Mouse (Mus musculus) testis, adult 10 weeks (tissue): ENCODE data around the gene Efr3b. TPM values are rescaled to one million over a fixed set of nuclear protein-coding genes. Genes with fewer than 3 reads are reported as not detected.

Experiments used
- polyA plus RNA-seq: library from polyadenylated mRNA; stranded (reverse); fragments of 350-450 nt; fragmentation: Illumina TruSeq; extraction: RNeasy Lipid Tissue Mini Kit (QIAGEN cat#74804); gene quantifications from one replicate; pipeline ENCODE4 v1.2.3, GENCODE M21; 2014; ENCODE audit warnings: low read depth, low replicate concordance

Efr3b gene
- 0.81 TPM for polyA plus RNA-seq

DNA sequence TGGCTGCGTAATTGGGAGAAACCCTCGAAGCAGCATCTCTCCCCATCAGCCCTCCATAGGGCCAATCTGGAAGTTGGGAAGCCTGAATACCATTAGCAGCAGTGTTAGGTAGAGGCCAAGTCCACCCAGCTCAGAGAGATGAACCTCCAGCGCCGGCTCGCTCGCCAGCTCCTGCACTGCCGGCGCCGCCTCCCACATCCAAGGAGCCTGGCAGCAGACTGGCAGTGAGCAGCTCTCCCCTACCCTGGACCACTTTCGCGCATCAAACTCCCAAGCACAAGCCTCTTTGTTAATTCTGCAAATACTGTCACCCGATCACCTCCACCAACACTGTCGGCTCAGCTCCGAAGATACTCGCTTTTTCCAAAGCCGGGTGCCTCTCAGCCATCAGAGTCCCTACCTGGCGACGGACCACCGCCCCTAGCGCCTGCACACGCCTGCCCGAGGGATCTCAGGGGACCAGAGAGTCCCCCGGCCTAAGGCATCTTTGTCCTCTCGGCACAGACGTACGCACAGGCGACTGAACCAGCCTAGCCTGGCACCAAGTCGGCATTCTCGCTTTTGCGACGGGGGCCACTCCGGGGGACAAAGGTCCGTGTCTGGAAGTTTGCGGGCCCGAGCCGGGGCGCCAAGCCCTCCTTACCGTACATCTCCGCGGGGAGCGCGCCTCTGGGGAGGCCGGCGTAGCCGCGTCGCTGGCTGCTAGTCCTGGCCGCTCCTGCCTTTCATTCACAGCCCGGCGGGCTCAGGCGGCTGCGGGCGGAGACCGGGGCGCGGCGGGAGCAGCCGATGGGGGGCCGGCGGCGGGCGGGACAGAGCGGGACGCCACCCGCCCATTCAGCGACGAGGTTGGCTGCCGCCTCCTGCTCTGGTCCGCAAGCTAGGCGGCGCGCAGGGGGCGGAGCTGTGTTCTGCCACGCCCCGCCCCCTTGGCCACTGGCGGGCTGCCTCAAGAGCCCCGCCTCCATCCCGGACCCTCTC is at the start of gene Efr3b:
Gene Efr3b, minus strand, starts transcription at position 855 of the 981 bp plus-strand sequence.

DNA sequence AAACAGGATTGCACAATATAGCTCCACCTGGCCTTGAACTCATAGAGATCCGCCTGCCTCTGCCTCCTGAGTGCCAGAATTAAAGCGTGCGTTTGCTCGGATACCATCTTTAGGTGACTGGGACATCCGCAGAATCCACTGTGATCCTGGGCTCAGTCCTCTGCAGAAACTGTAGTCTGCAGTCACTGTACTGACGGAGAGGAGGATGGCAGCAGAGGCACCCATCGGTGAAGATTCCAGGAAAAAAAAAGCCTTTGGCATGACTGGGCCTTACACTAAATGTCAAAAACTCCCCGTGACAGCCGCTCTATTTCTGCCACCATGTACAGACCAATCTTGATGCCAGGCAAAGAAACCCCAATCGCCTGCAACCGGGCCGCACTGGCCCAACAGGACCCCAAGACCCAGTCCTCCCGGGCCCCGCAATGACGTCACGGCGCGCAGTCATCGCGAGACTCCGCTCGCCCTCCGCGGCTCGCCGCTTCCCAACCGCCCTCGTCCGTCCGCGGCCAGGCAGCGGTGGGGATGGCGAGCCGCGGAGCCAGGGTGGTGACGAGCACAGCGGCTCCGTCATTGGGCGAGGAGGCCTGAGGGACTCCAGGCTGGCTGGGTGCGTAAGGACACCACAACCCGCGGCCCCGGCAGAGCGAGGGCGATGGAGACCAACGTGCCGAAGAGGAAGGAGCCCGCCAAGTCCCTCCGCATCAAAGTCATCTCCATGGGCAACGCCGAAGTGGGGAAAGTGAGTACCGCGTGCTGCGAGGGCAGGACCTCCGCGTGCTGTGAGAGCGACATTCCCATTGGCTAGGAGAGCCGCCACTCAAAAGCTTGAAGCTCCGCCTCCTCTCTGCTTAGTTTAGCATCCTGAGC is 43.7 kb upstream of the Efr3b start, which contains the start of gene Dnajc27:
Gene Dnajc27, plus strand, starts transcription at position 452 of the 870 bp plus-strand sequence.

DNA sequence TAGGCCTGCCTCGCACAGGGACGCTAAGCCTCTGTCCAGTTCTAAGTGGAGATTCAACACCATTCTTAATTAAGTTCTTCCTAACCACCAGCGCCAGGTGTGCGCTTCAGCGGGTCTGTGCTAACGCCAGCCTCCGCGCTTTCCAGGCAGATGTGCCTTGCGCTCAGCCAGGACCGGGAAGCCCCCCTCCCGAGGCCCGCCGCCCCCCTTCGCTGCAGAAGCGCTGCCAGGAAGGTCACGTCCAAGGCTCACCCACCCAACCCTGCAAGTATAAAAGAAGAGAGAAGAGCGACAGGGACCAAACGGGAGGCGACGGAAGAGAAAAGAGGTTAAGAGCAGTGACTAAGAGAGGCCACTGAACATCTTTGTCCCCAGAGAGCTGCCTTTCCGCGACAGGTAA is 84.1 kb downstream of the Efr3b start, which contains the start of gene Pomc:
Gene Pomc, plus strand, starts transcription at position 301 of the 400 bp plus-strand sequence.

Other genes starting within 250 kb of the Efr3b start
- 2.4 TPM for gene Dnmt3a, start 232.9 kb downstream of the Efr3b start, polyA plus RNA-seq
- gene Pomc, start 84.0 kb downstream of the Efr3b start, polyA plus RNA-seq = not detected
- 72.1 TPM for gene Dnajc27, start 43.7 kb upstream of the Efr3b start, polyA plus RNA-seq
- gene Adcy3, start 94.2 kb upstream of the Efr3b start, polyA plus RNA-seq = 0.17 TPM
- 1.8 TPM for gene Ptrhd1, start 195.1 kb upstream of the Efr3b start, polyA plus RNA-seq
- 15.2 TPM for gene Cenpo, start 195.4 kb upstream of the Efr3b start, polyA plus RNA-seq